Mouse (Mus musculus) myocyte (in vitro differentiated cells): ENCODE results near the gene Pcsk2.

ENCODE experiments used
- CEBPB ChIP-seq: IDR thresholded peaks from 2 replicates; pipeline ENCODE4 v1.6.1; 2011; ENCODE audit warnings: mild to moderate bottlenecking, moderate library complexity; ENCODE audit not compliant: poor library complexity, insufficient read depth, severe bottlenecking
- E2F4 ChIP-seq: IDR thresholded peaks from one replicate; pipeline ENCODE4 v1.6.1; 2011; ENCODE audit warnings: mild to moderate bottlenecking, control low read depth, moderate library complexity; ENCODE audit not compliant: insufficient read depth
- MAX ChIP-seq: IDR thresholded peaks from one replicate; pipeline ENCODE4 v1.6.1; 2011; ENCODE audit warnings: low read depth, mild to moderate bottlenecking, control low read depth
- MYOD1 ChIP-seq, 3 experiments: IDR thresholded peaks; one replicate each; pipeline ENCODE4 v1.6.1; 2011; ENCODE audit warnings: control low read depth in 2 of 3, low read depth in 2 of 3, mild to moderate bottlenecking in 2 of 3, moderate library complexity in 1 of 3; ENCODE audit not compliant: insufficient read length in 2 of 3, control insufficient read depth in 1 of 3
- MYOG ChIP-seq, 3 experiments: IDR thresholded peaks; one replicate each; pipeline ENCODE4 v1.6.1; 2011; ENCODE audit warnings: control low read depth in 2 of 3, low read depth in 2 of 3, mild to moderate bottlenecking in 2 of 3; ENCODE audit not compliant: insufficient read length in 2 of 3, control insufficient read depth in 1 of 3, insufficient read depth in 1 of 3
- POLR2A ChIP-seq: IDR thresholded peaks from one replicate; pipeline ENCODE4 v1.6.1; 2011; ENCODE audit warnings: low read depth, mild to moderate bottlenecking, control low read depth, moderate library complexity; ENCODE audit not compliant: insufficient read length
- POLR2AphosphoS2 ChIP-seq: IDR thresholded peaks from one replicate; pipeline ENCODE4 v1.6.1; 2011; ENCODE audit warnings: low read depth, control low read depth; ENCODE audit not compliant: insufficient read length
- REST ChIP-seq: IDR thresholded peaks from one replicate; pipeline ENCODE4 v1.6.1; 2011; ENCODE audit warnings: mild to moderate bottlenecking, control low read depth, moderate library complexity; ENCODE audit not compliant: insufficient read depth, insufficient read length
- TCF12 ChIP-seq: IDR thresholded peaks from one replicate; pipeline ENCODE4 v1.6.1; 2011; ENCODE audit warnings: mild to moderate bottlenecking, control low read depth; ENCODE audit not compliant: poor library complexity, insufficient read depth, severe bottlenecking
- TCF3 ChIP-seq: IDR thresholded peaks from one replicate; pipeline ENCODE4 v1.6.1; 2011; ENCODE audit warnings: low read depth, control low read depth; ENCODE audit not compliant: insufficient read length
- USF1 ChIP-seq: IDR thresholded peaks from one replicate; pipeline ENCODE4 v1.6.1; 2011; ENCODE audit warnings: low read depth, mild to moderate bottlenecking, control low read depth, moderate library complexity

DNA sequence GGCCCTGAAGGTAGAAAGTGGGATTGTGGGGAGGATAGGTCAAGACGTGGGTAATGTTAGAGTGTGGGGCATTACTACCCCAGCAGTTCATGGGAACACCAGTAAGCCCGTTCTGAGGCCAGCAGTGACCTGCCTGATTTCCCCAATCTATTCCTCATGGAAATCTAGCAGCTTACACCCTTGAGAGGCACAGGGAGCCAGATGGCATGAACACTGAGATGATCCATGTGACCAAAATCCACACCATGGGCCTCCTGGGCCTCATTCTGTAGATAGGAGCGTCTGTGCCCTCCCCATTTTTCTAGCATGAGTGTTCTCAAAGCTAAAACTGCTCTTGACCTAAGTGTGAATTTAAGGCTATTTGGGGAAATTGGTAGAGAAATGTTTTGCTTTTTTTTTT, 162.2 kb downstream of the Pcsk2 start:
- no peak for TF ChIP-seq POLR2AphosphoS2
- TF ChIP-seq TCF12 = no peak
- TF ChIP-seq POLR2A = no peak
- TF ChIP-seq MYOD1 (IDR thresholded peaks at IDR 0.05; ENCODE audit: control insufficient read depth in 1 of 3, insufficient read length in 2 of 3, low read depth in 2 of 3) = no peak
- TF ChIP-seq MYOG (IDR thresholded peaks at IDR 0.05; ENCODE audit: control insufficient read depth in 1 of 3, insufficient read depth in 1 of 3, insufficient read length in 2 of 3, low read depth in 2 of 3) = no peak
- no peak for TF ChIP-seq CEBPB
- TF ChIP-seq MAX = no peak
- TF ChIP-seq USF1 = no peak
- no peak for TF ChIP-seq E2F4
- TF ChIP-seq REST = no peak
- TF ChIP-seq TCF3 = no peak
